Mouse (Mus musculus) intestine, embryonic 14.5 days (tissue): Measurements from ENCODE around the gene Olfr597. TPM values are rescaled to one million over a fixed set of nuclear protein-coding genes. Genes with fewer than 3 reads are reported as not detected.
"Not testable (repeated sequence)": the region's sequence is repeated elsewhere in the genome, so short reads cannot be mapped to it uniquely, and the experiment has no call there.

Source experiments
- ATAC-seq: fragments of 200-750 bp; cut with Nextera tagmentation; replicated peaks from 2 replicates; pipeline ENCODE4 v1.8.0; 2017; ENCODE audit warnings: low read depth, moderate number of reproducible peaks, moderate TSS enrichment, moderate library complexity; ENCODE audit not compliant: low FRiP score, low TSS enrichment
- DNase-seq: peaks from one replicate; pipeline ENCODE4 v3.0.0-alpha.2; 2018; ENCODE audit warnings: low spot score
- H3K27ac ChIP-seq: fragments of 300-500 bp; sonication (generic); 2 replicates; pipeline ENCODE4 v1.5.1; 2014; ENCODE audit warnings: low read depth, mild to moderate bottlenecking, control low read depth
- H3K27me3 ChIP-seq: fragments of 300-500 bp; sonication (generic); replicated peaks from 2 replicates; pipeline ENCODE4 v1.6.1; 2014; ENCODE audit warnings: low read length, control low read depth; ENCODE audit not compliant: control insufficient read depth, insufficient read depth
- H3K36me3 ChIP-seq: fragments of 300-500 bp; sonication (generic); 2 replicates; pipeline ENCODE4 v1.6.1; 2014; ENCODE audit warnings: low read length, control low read depth; ENCODE audit not compliant: control insufficient read depth, insufficient read depth
- H3K4me1 ChIP-seq: fragments of 300-500 bp; sonication (generic); replicated peaks from 2 replicates; pipeline ENCODE4 v1.6.1; 2014; ENCODE audit warnings: low read length, control low read depth, mixed read lengths; ENCODE audit not compliant: control insufficient read depth, insufficient read depth
- H3K4me2 ChIP-seq: fragments of 300-500 bp; sonication (generic); 2 replicates; pipeline ENCODE4 v1.6.1; 2014; ENCODE audit warnings: low read length
- H3K4me3 ChIP-seq: fragments of 300-500 bp; sonication (generic); 2 replicates; pipeline ENCODE4 v1.5.1; 2014; ENCODE audit warnings: low read depth, low read length, control low read depth, mixed read lengths
- H3K9ac ChIP-seq: fragments of 300-500 bp; sonication (generic); 2 replicates; pipeline ENCODE4 v1.6.1; 2014; ENCODE audit warnings: mild to moderate bottlenecking, low read length
- H3K9me3 ChIP-seq: fragments of 300-500 bp; sonication (generic); 2 replicates; pipeline ENCODE4 v1.6.1; 2016; ENCODE audit warnings: low read length, control low read depth; ENCODE audit not compliant: control insufficient read depth
- WGBS: fragments of 180-500 bp; shearing (Covaris S2); extraction: QIAGEN DNeasy Blood & Tissue Kit; methylation state at CpG from one replicate; pipeline ENCODE4 v1.1.7; 2014; 5-methylcytosine and 5-hydroxymethylcytosine counted together
- microRNA-seq: library from miRNA; unstranded; fragments of <30 nt; microRNA quantifications from one replicate; pipeline ENCODE4, GENCODE M21; 2016
- polyA plus RNA-seq: library from polyadenylated mRNA; unstranded; fragments of >200 nt; fragmentation: Nextera tagmentation; extraction: Ambion mirVana; gene quantifications from 2 replicates; pipeline ENCODE4 v1.2.1, GENCODE M21; 2014

The Olfr597 gene
- polyA plus RNA-seq: not detected in 2 replicates

DNA sequence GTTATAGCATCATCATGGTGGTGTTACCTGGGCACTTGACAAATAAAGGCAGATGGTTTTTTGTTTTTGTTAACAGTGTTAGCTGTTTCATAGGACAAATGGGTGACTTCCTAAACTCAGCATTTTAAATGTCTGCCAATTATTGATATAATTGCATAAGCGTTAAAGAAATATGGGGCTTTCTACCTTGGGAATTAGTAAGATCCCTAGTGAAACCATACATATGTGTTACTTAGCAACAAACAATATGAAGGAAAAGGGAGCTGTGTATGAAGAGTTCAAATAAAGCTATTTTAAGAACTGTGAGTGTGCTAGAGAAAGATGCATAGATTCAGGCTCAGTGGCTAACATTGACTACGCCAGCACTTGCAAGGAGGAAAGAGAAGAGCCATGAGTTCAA lies at the start of gene Olfr597:
Gene Olfr597, plus strand, starts transcription at position 301 of the 400 bp plus-strand sequence.
- DNase-seq, H3K9me3 ChIP-seq, H3K4me3 ChIP-seq, H3K9ac ChIP-seq, H3K36me3 ChIP-seq, H3K4me1 ChIP-seq, H3K27ac ChIP-seq, H3K4me2 ChIP-seq, H3K27me3 ChIP-seq, ATAC-seq: not testable (repeated sequence)
- WGBS: 84% methylated on average over 2 of the region's 2 CpGs

DNA sequence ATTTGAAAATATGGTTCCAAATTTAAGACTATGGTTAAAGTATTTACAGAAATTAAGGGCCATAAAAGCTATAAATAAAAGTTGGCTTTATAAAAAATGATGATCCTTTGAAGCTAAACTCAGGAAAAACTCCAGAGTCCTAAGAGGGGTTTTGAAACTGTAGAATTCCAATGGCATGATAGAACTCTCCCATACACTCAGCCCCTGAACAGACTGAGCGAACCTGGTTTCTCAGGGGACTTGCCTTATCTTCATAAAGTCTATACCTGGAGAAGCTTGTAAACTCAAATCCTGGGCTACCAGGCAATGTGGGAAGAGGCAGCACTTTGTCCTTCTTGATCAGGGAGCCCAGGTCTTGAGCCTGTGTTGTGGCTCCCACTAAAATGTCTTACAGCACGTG lies 10.8 kb upstream of the Olfr597 start, which contains the start of gene Olfr596:
Gene Olfr596, plus strand, starts transcription at position 301 of the 400 bp plus-strand sequence.
- H3K4me2 ChIP-seq, H3K9ac ChIP-seq, H3K27me3 ChIP-seq, H3K36me3 ChIP-seq, H3K4me3 ChIP-seq, H3K4me1 ChIP-seq, H3K27ac ChIP-seq, ATAC-seq, DNase-seq, H3K9me3 ChIP-seq: not testable (repeated sequence)
- 95% methylated on average over 2 of the region's 2 CpGs for WGBS

DNA sequence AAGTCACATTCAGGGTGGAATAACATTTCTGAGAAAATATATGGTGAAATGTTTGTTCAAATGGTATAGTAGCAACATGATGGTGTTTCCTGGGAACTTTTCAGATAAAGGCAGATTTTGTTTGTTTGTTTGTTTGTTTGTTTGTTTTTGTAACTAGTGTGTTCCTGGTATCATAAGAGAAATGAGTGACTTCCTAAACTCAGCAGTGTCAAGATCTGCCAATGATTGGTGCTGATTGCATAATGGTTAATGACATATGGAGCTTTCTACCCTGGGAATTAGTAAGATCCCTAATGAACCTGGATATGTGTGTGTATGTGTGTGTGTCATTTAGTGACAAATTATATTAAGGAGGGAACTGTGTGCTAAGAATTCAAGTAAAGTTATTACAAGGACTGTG lies 7.2 kb downstream of the Olfr597 start, which contains the start of gene Olfr598:
Gene Olfr598, plus strand, starts transcription at position 301 of the 400 bp plus-strand sequence.
- Histone ChIP-seq H3K36me3 (no peaks in the 10 kb centered on the region), H3K4me3 (no peak within 1 kb of the TSS), H3K27me3 (no peaks in the 10 kb centered on the region), H3K9me3 (no peaks in the 10 kb centered on the region), H3K4me1 (no peaks in the 10 kb centered on the region), H3K9ac (no peak within 1 kb of the TSS), H3K27ac (no peak within 1 kb of the TSS), H3K4me2 (no peak within 1 kb of the TSS)
- DNase-seq (no peak), ATAC-seq (no peak)

DNA sequence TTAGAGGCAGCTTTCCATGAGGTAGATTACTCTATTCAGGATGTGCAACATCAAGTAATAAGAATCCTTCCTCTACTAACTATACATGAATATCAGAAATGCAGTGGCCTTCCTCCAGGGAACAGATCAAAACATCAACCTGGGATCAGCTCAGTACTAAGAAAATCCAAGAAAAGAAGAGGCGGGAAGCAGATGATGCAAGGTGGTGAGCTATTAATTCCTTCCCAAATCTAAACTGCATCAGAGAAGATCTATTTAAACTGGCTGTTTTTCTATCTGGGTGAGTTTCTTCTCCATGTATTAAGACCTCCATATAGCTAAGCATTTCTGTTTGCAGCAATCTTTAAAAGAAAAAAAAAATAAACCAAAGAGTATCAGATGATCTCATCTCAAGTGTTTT lies 19.5 kb downstream of the Olfr597 start, which contains the start of gene Olfr599:
Gene Olfr599, plus strand, starts transcription at position 301 of the 400 bp plus-strand sequence.
- Histone ChIP-seq H3K36me3 (no peaks in the 10 kb centered on the region), H3K27me3 (no peaks in the 10 kb centered on the region), H3K4me2 (no peak within 1 kb of the TSS), H3K4me3 (no peak within 1 kb of the TSS), H3K4me1 (no peaks in the 10 kb centered on the region), H3K27ac (no peak within 1 kb of the TSS), H3K9me3 (no peaks in the 10 kb centered on the region), H3K9ac (no peak within 1 kb of the TSS)
- no peak for ATAC-seq
- no peak for DNase-seq
- 82% methylated on average over 1 of the region's 1 CpGs for WGBS

DNA sequence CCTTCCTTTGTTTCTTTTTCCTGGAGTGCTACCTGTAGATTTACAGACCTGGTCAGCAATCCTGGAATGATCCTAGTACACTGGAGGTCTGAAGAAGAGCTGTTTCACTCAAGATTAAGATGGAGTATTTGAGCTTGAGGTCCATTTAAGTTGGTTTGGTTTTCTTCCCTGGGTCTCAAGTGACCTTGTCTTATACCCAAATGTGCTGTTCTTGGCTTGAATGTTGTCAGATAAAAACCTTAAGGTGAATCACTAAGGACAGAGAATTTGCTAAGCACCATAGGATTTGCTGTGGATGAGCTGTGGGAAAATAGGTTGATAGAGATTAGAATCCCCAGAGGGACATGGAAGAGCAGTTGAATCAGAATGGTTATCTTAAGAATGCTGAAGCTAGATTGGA lies 33.5 kb downstream of the Olfr597 start, which contains the start of gene Olfr600:
Gene Olfr600, minus strand, starts transcription at position 101 of the 400 bp plus-strand sequence.
- Histone ChIP-seq H3K36me3 (no peaks in the 10 kb centered on the region), H3K9ac (no peak within 1 kb of the TSS), H3K4me2 (no peak within 1 kb of the TSS), H3K9me3 (no peaks in the 10 kb centered on the region), H3K27ac (no peak within 1 kb of the TSS), H3K4me3 (no peak within 1 kb of the TSS), H3K4me1 (no peaks in the 10 kb centered on the region), H3K27me3 (no peaks in the 10 kb centered on the region)
- no peak for DNase-seq
- ATAC-seq: no peak

DNA sequence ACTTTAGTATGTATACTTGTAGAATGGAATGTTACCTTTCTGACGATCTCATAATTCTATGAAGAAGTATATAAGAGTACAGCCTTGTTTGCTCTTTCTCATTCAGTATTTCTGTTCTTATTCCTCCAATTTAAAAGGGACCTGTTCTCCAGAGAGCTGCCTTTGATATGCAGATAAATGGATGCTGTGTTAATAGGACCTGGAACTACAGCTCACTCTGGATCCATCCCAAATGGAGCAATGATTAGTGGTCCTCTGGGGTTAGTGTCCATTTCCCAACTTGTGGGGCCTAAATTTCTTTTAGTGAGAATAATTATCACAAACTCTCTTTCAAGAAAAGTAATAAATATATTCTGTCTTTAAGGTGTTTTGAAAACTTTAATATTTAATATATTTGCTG lies 46.4 kb downstream of the Olfr597 start, which contains the start of gene Olfr601:
Gene Olfr601, minus strand, starts transcription at position 101 of the 400 bp plus-strand sequence.
- 93% methylated on average over 1 of the region's 1 CpGs for WGBS
- DNase-seq: no peak
- H3K4me1 ChIP-seq: no peaks in the 10 kb centered on the region
- no peak within 1 kb of the TSS for H3K4me3 ChIP-seq
- H3K27ac ChIP-seq: no peak within 1 kb of the TSS
- ATAC-seq: no peak
- no peaks in the 10 kb centered on the region for H3K9me3 ChIP-seq
- H3K9ac ChIP-seq: no peak within 1 kb of the TSS
- no peaks in the 10 kb centered on the region for H3K36me3 ChIP-seq
- H3K4me2 ChIP-seq: no peak within 1 kb of the TSS
- no peaks in the 10 kb centered on the region for H3K27me3 ChIP-seq

Small RNA genes within 50 kb of the gene (microRNA-seq; reads per million reads assigned to microRNA genes)
- gene Gm23550: not detected

Other genes starting within 250 kb of the Olfr597 start
- gene Olfr584, start 234.4 kb upstream of the Olfr597 start, polyA plus RNA-seq: not detected in 2 replicates
- gene Olfr585, start 218.6 kb upstream of the Olfr597 start, polyA plus RNA-seq: not detected in 2 replicates
- not detected in 2 replicates for gene Olfr586, start 190.7 kb upstream of the Olfr597 start, polyA plus RNA-seq
- not detected in 2 replicates for gene Olfr588-ps1, start 175.4 kb upstream of the Olfr597 start, polyA plus RNA-seq
- not detected in 2 replicates for gene Olfr589, start 160.0 kb upstream of the Olfr597 start, polyA plus RNA-seq
- not detected in 2 replicates for gene Olfr591, start 138.0 kb upstream of the Olfr597 start, polyA plus RNA-seq
- not detected in 2 replicates for gene Olfr592, start 131.5 kb upstream of the Olfr597 start, polyA plus RNA-seq
- gene Olfr593, start 104.5 kb upstream of the Olfr597 start, polyA plus RNA-seq: not detected in 2 replicates
- gene Olfr594, start 99.3 kb upstream of the Olfr597 start, polyA plus RNA-seq: not detected in 2 replicates
- gene Usp17ld, start 63.8 kb upstream of the Olfr597 start, polyA plus RNA-seq: not detected in 2 replicates
- gene Olfr596, start 10.7 kb upstream of the Olfr597 start, polyA plus RNA-seq: not detected in 2 replicates
- gene Olfr598, start 7.3 kb downstream of the Olfr597 start, polyA plus RNA-seq: not detected in 2 replicates
- gene Olfr599, start 19.6 kb downstream of the Olfr597 start, polyA plus RNA-seq: not detected in 2 replicates
- gene Olfr600, start 33.4 kb downstream of the Olfr597 start, polyA plus RNA-seq: not detected in 2 replicates
- not detected in 2 replicates for gene Olfr601, start 46.3 kb downstream of the Olfr597 start, polyA plus RNA-seq
- gene Olfr603, start 69.9 kb downstream of the Olfr597 start, polyA plus RNA-seq: not detected in 2 replicates
- gene Usp17lc, start 98.8 kb downstream of the Olfr597 start, polyA plus RNA-seq: not detected in 2 replicates
- not detected in 2 replicates for gene Olfr605, start 129.1 kb downstream of the Olfr597 start, polyA plus RNA-seq
- not detected in 2 replicates for gene Olfr606, start 132.7 kb downstream of the Olfr597 start, polyA plus RNA-seq
- not detected in 2 replicates for gene Olfr607, start 147.8 kb downstream of the Olfr597 start, polyA plus RNA-seq
- not detected in 2 replicates for gene Olfr608, start 153.6 kb downstream of the Olfr597 start, polyA plus RNA-seq
- not detected in 2 replicates for gene Olfr609, start 181.7 kb downstream of the Olfr597 start, polyA plus RNA-seq
- not detected in 2 replicates for gene Olfr610, start 195.8 kb downstream of the Olfr597 start, polyA plus RNA-seq
- not detected in 2 replicates for gene Olfr611, start 204.5 kb downstream of the Olfr597 start, polyA plus RNA-seq
- gene Olfr612, start 226.4 kb downstream of the Olfr597 start, polyA plus RNA-seq: not detected in 2 replicates
- not detected in 2 replicates for gene Olfr613, start 231.8 kb downstream of the Olfr597 start, polyA plus RNA-seq
- not detected in 2 replicates for gene Olfr615, start 239.8 kb downstream of the Olfr597 start, polyA plus RNA-seq